Mouse (Mus musculus) CD4-positive, CD25-positive, alpha-beta regulatory T cell, adult 4 months (primary cell): ENCODE results near the gene Ogt. TPM values are rescaled to one million over a fixed set of nuclear protein-coding genes. Genes with fewer than 3 reads are reported as not detected.

Experiments used
- ATAC-seq: one replicate; pipeline ENCODE4 v1.8.0; 2017
- polyA plus RNA-seq, 2 experiments: library from polyadenylated mRNA; unstranded; fragments of 100-300 nt; shearing (Covaris generic); gene quantifications; one replicate each; pipeline ENCODE4 v1.2.1; 2017

Ogt gene
- polyA plus RNA-seq = 100 to 1,000 TPM; 178 to 203 TPM

DNA sequence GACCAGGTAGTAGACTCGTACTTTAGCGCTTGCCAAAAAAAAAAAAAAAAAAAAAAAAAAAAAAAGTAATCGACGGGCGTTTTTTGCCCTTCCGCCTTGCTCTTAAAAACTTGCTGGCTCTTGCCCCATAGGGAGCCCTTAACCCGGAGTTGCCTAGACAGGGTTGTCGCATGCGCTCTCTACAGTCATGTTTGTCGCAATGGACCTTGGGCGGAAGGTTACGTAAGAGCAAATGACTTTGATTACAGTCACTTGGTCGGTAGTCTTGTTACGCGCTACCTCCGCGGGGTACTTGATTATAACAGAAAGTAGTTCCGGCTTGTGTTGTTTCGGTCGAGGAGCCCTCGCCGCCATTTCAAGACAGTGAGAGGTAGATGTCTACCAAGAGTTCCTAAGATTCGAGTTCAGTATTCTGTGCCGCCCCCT lies at the start of gene Ogt:
TSS of gene Ogt (plus strand) at position 320 of the 426 bp plus-strand sequence.
- peak; percentile 89 for ATAC-seq

DNA sequence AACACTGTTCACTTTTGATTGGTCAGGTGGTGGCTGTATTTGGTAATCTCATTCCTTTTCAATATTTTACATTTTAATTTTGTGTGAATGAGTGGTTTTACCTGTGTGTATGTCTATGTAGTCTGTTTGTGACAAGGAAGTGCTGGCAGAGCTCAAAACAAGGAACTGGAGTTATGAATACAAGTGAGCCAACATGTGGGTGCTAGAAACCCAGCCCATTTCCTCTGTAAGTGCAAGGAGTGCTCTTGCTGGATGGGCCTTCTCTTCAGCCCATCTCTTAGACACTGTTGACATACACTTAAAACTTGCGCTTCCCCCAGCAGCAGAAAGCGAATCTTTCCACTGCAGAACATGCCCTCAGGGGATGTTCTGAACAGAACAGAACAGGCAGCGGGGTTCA lies 23.7 kb upstream of the Ogt start:
- ATAC-seq = no peak

DNA sequence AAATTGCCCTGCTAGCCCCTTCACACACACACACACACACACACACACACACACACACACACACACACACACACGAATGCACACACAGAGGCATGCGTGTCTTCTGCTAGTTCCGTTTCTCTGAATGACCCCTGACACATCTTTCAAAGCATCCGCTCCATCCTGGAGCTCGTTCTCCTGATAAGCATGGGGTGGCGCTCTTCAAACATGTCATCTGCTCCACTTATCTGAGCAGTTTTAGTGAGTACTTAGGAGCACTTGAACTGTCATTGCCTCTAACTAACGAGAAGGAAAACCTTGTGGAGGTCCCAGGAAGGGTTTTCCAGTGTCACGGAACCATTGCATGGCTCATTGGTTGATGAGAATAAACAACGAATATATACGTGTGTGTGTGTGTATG lies 22.0 kb upstream of the Ogt start:
- no peak for ATAC-seq

DNA sequence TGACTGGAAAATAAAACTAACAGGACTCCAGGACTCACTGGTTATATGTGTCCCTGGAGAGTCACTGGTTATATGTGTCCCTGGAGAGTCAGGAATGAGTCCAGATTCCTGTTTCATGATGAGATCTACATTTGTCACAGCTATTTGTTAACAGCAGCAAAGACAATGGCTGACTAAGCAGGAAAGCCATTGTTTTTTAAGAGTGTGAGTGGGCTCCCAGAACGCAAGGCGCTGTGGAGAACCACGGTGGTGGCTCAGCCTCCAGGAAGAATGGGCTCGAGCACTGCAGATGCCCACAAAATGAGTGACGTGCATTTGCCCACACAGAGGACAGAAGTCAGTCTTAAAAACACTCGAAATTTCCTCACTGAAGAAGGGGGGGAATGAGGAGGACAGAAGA lies 19.5 kb upstream of the Ogt start:
- ATAC-seq = no peak

DNA sequence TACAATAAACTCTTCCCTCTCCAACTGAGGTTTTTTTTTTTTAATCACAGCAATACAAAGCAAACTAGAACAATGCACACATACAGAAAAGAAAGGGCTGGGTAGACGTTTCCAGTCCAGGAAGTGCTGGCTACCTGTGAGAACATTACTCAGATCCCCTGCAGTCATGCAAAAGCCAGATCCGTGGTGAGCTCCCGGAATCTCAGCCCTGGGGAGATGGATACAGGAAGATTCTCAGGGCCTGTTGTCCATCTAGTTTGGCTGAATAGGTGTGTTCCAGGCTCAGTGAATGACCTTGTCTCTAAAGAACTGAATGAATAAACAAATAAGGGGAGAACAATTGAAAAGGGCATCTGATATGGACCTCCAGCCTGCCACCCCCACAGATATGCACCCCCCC lies 17.3 kb upstream of the Ogt start:
- ATAC-seq = no peak

DNA sequence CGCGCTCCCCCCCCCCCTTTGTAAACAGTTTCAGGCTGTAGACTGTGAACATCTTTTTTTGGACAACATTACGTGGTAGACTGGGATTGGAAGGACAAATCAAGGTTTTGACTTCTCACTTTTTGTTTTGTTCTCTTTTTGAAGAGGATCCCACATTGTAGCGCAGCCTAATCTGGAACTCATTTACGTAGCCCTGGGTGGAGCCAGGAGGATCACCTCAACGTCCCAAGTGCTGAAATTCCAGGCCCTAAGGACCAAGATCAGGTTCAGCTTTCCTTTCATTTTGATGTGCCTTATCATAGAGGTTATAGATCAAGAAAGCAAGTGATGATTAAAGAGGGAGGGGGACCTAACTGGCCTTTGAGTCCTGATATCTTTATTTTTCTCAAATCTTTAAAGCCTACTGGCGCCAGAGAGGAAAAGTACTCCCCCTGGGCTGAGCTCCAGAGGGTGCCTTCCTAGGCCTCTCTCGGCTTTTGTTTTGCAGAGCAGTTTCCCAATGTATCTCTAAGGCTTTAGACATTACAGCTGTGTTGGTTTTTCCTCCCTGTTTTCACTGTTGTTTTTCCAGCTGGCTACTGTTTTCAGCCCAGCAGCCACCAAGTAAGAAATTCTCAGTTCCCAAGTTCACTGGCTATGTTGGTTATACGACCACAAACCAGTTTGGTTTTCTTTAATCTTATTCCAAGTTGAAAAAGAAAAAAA lies 2.9 kb upstream of the Ogt start:
- ATAC-seq = no peak

DNA sequence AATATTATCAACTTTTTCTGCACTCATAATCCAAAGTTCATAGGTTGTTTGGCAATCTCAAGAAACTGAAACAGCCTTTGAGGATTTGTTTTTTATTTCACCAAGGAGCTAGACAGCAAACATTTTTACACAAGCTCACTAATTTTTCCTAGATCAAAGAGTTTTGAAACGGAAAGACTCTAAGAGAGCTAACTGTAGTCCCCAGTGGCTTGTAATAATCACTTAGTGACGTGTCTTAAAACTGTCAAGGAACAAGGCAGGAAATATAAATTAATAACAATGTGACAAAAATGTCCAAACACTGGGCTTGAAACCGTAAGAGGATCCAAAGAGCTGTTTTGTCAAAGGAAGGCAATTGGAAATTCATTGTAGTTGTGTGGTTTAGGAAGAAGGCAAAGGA lies 1.0 kb upstream of the Ogt start:
- peak; percentile 39 for ATAC-seq

DNA sequence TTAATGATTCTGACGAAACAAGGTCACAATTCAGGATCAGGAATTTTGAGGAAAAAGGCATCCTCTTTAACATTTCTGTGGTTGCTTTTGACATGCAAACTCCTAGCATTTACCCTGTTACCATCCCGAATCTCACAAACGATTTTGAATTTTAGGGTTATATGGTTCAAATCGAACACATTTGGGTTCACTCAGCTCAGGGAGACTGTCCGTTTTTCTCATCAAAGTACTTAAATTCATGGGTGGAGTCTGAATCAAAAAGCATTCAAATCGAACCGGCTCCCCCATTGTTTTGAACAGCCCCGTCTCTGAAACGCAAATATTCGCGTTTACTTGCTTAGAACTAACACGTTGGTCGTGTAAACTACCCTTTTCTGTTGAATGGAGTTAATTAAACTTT lies 554 bp upstream of the Ogt start:
- peak; percentile 2 for ATAC-seq

DNA sequence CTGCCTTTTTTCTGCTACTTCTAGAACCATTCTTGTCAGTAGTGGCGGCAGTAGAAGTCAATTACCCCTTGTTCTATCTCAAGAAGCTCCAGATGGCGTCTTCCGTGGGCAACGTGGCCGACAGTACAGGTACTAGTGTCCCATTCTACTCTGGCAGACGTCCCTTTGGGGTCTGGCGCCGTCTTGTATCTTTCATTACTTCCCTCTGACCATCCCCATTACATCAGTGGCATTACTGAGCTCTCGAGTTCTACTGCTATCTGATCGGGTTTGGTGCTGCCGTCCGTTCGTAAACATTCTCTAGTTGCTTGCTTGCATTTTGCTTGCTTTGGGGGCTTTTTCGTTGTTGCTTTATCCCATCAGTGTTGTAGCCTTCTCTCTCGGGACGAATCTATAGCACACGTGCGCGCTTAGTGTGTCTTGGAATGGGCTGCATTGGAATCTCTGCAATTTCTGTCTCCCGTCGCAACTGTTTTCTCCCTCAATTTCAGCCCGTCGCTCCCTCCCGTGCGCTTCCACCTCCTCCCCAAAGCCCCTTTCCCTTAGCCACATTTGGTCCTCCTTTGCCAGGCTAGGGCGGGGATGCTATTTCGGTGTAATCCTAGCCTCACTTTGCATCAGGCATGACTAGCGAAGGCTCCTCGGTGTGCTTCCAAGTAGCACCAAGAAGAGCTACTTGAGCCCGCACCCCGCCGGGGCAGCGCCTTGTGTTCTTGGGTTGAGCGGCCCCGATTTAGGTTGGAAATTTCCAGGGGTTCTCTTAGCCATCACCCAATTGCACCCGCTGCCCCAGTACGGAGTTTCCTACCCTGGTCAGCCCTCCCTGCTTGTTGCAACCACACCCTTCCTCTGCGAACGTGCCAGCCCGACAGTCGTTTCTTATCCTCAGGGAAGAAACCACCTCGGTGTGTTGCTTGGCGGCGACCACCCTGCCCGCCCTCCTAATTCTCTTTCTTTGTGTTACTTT lies 617 bp downstream of the Ogt start:
- peak; percentile 12 for ATAC-seq

DNA sequence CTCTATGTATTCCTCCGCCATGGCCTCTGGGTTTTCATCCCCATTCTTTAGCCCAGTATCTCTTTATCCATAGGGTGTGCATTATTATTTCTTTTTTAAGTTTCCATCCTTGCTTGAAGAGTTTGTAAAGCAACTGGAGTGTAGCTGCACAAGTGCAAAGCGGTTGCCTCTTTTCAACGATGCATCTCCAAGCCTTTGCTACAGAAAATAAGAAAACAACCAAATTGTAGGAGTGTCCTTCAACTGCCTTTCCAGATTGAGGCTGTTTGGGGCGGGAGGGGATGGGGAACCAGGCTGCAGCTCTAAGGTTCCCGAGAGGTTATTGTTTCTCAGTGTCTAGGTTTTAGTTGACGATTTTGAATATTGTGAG lies 1.3 kb downstream of the Ogt start:
- ATAC-seq = no peak

DNA sequence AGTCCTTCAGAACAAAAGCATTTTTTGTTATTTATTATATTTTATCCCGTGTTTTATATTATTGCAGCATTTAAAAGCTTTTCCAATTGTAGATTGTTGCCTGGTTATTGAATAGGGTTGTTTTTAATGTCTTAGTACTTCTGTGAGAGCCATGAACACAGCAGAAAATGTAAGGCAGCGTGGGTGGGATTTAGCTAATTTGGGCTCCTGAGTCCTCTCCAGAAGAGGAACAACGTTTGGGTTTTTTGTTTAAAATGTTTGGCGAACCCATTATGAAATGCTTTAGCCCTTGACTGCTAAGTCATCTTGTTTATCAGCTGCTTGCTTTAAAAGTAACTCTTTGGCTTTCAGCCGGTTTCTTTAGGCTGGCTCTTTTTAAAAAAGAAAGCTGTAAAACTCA lies 2.2 kb downstream of the Ogt start:
- no peak for ATAC-seq

DNA sequence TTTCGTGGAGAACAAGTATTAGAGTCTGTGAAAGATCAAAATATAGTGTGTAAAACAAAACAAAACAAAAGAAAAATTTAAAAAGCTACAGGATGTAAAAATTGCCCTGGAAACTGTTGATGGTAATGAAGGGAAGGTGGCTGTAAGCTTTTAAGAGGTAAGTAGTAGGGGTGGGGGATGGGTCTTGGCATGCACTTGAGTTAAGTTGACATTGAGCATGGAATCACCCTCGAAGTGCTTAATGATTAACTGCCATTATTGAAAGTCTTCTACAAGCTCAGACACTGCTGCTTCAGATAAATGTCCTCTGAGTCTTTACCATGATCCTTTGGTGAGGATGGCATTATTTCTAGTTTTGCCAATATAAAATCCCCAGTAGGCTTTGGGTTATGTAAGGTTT lies 5.4 kb downstream of the Ogt start:
- no peak for ATAC-seq

DNA sequence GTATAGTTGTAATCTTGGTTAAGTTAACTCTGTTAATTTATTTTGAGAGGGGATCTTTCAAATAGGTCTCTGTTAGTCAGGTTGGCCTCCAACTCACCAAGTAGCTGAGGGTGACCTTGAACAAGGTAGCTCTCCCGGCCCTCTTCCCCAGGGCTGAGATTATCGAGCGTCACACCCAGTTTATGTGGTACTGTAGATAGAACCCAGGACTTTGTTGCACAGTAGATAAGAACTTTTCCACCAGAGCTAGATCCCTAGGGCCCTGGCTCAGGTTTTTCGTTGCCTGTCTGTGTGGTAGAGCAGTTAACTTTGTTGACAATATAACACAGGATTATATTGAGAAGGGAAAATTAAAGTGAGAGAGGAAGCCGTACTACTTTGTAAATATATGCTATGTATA lies 6.8 kb downstream of the Ogt start:
- no peak for ATAC-seq

DNA sequence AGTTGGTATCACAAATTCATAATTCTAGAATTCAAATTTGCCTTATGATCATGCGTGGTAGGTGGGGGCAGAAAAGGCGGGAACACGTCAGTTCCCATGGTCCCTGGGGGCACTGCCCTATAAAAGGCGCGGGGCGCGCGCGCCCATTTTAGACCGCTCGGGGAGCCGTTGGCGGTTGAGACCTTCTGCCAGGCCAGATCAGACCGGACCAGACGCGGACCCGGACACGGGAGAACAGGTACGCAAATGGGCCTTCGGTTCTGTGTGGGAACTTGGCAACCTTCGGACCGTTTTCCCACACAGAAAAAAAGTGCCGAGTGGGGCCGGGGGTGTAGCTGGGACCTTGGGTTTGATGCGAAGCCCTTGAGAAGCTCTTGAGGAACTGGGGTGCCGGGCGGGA lies 55.8 kb downstream of the Ogt start:
- ATAC-seq = no peak

DNA sequence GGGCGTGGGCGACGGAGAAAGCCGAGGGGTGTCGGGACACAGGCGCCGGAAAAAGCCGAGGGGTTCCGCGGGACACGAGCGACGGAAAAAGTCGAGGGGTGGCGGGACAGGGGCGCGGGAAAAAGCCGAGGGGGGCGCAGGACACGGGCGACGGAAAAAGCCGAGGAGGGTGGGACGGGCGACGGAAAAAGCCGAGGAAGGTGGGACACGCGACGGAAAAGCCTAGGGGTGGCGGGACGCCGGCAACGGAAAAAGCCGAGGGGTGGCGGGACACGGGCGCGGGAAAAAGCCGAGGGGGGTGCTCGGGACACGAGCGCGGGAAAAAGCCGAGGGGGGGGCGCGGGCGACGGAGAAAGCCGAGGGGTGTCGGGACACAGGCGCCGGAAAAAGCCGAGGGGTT lies 57.7 kb downstream of the Ogt start:
- ATAC-seq = no peak

DNA sequence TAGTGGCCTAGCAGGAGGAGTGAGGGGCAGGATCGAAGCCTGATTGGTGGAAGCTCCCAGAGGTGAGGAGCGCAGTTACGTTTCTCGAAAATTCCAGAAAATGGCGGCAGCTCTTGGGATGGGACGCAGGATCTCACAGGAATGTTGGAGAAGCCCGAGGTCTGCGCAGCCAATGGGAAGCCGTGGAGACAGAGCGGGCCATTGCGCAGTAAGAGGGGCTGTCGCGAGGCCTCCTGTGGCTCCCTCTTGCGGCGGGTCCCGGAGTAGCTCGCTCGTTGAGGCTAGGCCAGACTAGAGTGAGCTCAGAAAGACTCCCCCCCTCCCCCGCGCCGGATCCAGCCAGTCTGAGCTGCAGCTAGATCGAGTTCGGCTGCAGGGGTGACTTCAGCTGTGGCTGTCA lies 58.4 kb downstream of the Ogt start:
- ATAC-seq = no peak

DNA sequence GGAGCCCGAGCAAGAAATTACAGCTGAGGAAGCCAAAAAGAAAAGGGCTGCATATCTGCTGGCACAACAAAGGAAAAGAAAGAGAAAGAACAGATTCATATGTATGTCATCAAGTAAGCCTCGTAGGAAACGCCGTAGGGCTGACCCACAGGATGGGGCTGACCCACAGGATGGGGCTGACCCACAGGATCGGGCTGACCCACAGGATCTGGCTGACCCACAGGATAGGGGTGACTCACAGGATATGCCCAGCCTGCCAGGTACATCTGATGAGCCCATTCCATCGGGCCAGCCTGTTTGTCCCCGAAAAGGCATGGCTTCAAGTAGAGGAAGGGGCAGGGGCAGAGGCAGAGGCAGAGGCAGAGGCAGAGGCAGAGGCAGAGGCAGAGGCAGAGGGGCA lies 65.3 kb downstream of the Ogt start:
- no peak for ATAC-seq

DNA sequence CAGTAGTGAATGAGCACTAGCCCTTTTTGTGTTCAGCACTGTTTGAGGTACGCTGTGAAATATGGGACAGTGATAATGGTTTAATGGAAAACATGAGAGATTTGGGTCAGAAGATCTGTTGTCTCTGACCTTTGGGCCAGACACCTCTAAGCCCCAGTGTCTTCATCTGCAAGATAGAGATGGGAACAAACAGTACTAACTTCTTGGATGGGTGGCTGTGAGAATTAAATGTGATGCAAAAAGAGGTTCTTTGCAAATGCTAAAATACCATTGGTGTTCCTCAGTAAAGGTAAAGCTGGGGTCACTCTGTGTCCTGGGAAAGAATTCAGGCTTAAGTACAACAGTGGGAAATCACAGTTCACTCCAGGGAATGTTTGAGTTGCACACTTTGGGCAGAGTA lies 80.5 kb downstream of the Ogt start:
- ATAC-seq = no peak

DNA sequence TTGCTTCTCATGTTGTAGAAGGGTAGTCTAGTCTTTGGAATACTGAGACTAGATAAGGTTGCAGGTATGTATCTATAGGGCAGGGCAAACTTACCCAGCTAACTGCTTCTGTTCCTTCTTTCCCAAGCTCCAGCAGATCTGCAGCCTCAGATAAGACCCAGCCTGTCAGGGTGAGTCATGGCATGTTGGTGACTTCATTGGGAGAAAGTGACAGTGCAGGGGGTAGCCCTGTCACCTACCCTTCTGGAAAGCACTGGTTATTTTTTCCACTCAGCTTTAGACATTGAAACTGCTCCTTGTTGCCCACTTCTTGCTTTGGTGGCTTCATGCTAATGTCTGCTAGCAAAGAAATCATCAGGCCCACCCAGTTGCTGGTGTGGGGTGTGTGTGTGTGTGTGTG lies 90.2 kb downstream of the Ogt start:
- ATAC-seq = no peak

DNA sequence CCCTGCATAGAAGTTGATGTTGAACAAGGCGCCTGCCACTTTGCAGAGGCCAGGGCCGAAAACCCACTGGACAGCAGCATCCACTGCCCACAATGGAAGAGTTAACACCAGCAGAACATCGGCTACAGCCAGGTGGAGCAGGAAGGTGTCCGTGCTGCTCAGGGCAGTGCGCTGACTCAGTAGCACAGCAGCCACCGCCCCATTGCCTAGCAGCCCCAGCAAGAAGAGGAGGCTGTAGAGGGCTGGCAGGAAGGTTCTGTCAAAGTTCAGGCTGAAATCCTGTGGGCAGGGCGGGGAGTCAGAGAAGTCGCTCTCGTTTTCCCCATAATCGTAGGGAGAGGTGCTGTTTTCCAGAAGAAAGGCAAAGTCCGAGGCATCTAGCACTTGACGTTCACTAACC lies 92.8 kb downstream of the Ogt start:
- ATAC-seq = no peak

DNA sequence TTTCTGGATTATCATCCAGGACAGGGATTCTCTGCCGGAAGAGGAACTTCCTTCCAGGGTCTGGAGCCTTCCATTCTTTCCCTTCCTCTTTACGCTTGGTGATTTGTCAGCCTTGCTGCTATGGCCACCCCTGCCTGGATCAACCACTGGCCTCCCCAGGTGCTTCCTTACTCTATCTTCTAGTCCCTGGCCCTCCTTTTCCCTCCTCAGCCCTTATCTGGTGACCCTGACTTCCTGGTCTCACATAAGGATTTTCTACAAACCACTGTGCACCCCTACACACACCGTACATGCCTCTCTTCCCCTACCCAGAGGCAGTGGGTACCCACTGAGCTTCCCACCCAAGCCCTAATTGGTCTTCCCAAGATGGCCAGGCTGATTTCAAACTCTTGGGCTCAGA lies 93.4 kb downstream of the Ogt start:
- no peak for ATAC-seq

DNA sequence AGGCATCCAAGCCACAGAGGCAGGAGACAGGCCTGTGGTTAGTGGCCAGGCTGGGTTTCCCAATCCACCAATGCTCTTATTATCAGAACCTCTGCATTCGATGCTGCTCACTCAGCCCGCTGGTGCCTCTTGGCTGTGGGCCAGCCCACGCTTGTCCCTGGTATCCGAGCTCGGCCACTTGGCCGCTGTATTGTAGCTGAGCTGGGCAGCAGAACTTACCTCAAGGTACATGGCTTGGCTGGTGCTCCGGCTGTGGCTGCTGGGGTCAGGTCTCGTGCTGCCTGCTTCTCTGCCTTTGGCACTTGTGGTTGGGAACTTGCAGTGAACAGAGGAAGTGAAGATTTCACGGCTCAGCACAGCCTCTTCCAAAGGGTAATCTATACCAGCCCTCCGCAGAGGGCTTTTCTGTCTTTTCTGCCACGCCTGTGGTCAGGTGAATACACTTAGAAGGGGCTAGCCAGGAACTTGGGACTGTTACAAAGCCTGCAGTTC lies 94.0 kb downstream of the Ogt start, which contains the start of gene Cxcr3:
TSS of gene Cxcr3 (minus strand) at position 442 of the 492 bp plus-strand sequence.
- ATAC-seq = peak; percentile 36
